Mouse (Mus musculus): Measurements from ENCODE around the gene Fam19a2.

DNA sequence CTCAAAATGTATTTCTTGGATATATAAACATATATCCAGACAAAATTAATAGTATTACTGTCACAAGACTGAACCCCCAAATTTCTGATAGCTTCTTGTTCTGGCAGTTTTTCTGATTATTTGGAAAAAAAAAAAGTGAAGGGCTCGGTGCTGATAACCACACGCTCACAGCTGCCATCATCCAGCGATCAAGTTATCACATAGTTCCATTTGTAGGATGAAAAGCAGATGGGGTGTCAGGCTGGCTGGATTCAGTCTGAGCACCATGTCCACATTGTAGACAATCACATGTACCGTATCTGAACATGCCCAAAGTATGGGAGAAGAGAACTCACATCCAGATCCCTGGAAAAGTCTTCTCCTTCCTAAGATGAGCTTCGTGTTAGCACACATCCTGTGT lies 41.0 kb upstream of the Fam19a2 start:
- TF ChIP-seq CTCF (IDR thresholded peaks at IDR 0.05; ENCODE audit: low read depth), result no peak
- TF ChIP-seq EP300 (IDR thresholded peaks at IDR 0.05; ENCODE audit: low read depth), result no peak
